ENCODE assay signal across 16 mouse cellular contexts in the genomic region with DNA sequence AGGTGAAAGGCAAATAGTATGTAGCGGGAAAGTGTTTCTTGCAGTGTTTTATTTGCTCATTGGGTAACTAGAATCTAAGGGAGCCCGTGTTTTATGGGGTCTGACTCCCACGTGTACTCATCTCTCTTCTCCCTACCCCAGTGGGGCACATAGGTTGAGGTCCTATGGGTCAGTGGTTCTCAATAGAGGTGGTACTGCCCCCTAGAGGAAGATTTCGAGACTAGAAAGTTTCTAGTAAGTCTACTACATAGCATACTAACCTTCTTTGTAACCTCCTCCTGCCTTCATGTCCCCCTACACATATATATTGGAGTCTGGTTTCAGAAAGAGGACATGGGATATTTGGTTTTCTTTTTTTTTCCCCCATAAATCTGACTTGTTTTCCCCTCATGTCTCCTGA. TPM values are rescaled to one million over a fixed set of nuclear protein-coding genes. Genes with fewer than 3 reads are reported as not detected.
"Had no signal": no experiment of that assay in that cellular context is flagged by ENCODE, and none has a peak within 500 bp of the region (broad histone marks: within the 10 kb centered on the region; RNA-seq: fewer than 3 reads in every experiment).

No protein-coding gene starts in this region.

- H3K9ac ChIP-seq: lung, embryonic 15.5 days; midbrain, embryonic 12.5 days had no signal

- H3K4me3 ChIP-seq: left cerebral cortex, adult 2 months; limb, embryonic 10.5 days; lung, embryonic 15.5 days; midbrain, embryonic 12.5 days had no signal

- DNase-seq: kidney, adult 9 months; kidney, postnatal 14 days; lung, postnatal 14 days; right cerebral cortex, postnatal 14 days; thymus, postnatal 4 days had no signal

- H3K36me3 ChIP-seq: limb, embryonic 10.5 days; lung, embryonic 15.5 days; midbrain, embryonic 12.5 days had no signal

- H3K27me3 ChIP-seq: lung, embryonic 15.5 days; midbrain, embryonic 12.5 days had no signal

- ATAC-seq: midbrain, embryonic 16.5 days had no signal

- H3K27ac ChIP-seq: left cerebral cortex, adult 2 months; limb, embryonic 10.5 days; lung, embryonic 15.5 days; macrophage; midbrain, embryonic 12.5 days had no signal

- H3K4me2 ChIP-seq: liver, embryonic 11.5 days; lung, embryonic 15.5 days; midbrain, embryonic 12.5 days had no signal

- H3K9me3 ChIP-seq: limb, embryonic 10.5 days; lung, embryonic 15.5 days; megakaryocyte, embryonic 14.5 days; midbrain, embryonic 12.5 days had no signal

- H3K4me1 ChIP-seq: lung, embryonic 15.5 days; megakaryocyte, embryonic 14.5 days; midbrain, embryonic 12.5 days had no signal

RNA-seq across cellular contexts. Expression of a gene that starts 9.3 kb away (rescaled TPM):
- polyA plus RNA-seq: limb, embryonic 10.5 days; limb, embryonic 14.5 days; lung, embryonic 15.5 days; macrophage; midbrain, embryonic 12.5 days; midbrain, embryonic 16.5 days; neural tube, embryonic 14.5 days; spleen, adult 2 months had no signal
